ENCODE assay signal across 27 mouse cellular contexts in the genomic region with DNA sequence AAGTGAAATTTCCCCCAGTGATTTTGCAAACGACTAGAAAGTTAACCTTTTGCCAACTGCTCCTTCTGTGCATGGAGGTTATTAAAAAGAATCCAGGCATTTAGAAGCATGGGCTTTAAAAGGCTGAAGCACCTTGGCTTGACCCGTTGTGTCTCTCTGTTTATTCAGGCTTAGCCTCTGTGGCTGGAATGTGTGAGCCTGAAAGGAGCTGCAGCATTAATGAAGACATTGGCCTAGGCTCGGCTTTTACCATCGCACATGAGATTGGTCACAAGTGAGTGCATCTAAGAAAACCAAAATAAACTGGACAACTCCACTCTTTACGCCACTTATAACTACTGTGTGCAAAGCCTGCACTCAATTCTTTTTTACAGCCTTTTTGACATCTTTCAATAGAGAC.
DNase-seq lines count a peak whose midpoint lies in the region; ATAC-seq and TF ChIP-seq lines count a peak whose summit lies in the region.
"Had no signal": no experiment of that assay in that cellular context is flagged by ENCODE, and none has a peak within 500 bp of the region (broad histone marks: within the 10 kb centered on the region; RNA-seq: fewer than 3 reads in every experiment).

No protein-coding gene starts in this region.

- no peaks in the 10 kb centered on the region for H3K27me3 ChIP-seq in kidney, adult 2 months (replicated peaks; ENCODE audit: control insufficient read depth, insufficient read depth, low read length)
- no peaks in the 10 kb centered on the region for H3K27me3 ChIP-seq in embryonic facial prominence, embryonic 10.5 days (replicated peaks; ENCODE audit: low read depth, poor library complexity, severe bottlenecking)
- no peaks in the 10 kb centered on the region for H3K27me3 ChIP-seq in limb, embryonic 13.5 days
- H3K27me3 ChIP-seq: embryonic facial prominence, embryonic 15.5 days; hindbrain, embryonic 15.5 days; intestine, embryonic 15.5 days; midbrain, embryonic 15.5 days; stomach, embryonic 15.5 days had no signal

- 45% methylated on average over 5 of the region's 5 CpGs for WGBS in kidney, adult 2 months
- 53% methylated on average over 5 of the region's 5 CpGs for WGBS in embryonic facial prominence, embryonic 10.5 days
- WGBS in limb, embryonic 13.5 days = 32% methylated on average over 5 of the region's 5 CpGs

- no peak for TF ChIP-seq POLR2A in kidney, adult 2 months (IDR thresholded peaks at IDR 0.05; ENCODE audit: low read depth, low read length)
- TF ChIP-seq POLR2A in brain, embryonic 14.5 days (IDR thresholded peaks at IDR 0.05; ENCODE audit: borderline replicate concordance, extremely low read depth, insufficient read depth, insufficient read length, poor library complexity, severe bottlenecking) = no peak

- no peaks in the 10 kb centered on the region for H3K36me3 ChIP-seq in kidney, adult 2 months (ENCODE audit: control insufficient read depth, insufficient read depth, low read length)
- H3K36me3 ChIP-seq in embryonic facial prominence, embryonic 10.5 days (replicated peaks) = peaks cover 14% of the 10 kb centered on the region
- peaks cover 8% of the 10 kb centered on the region for H3K36me3 ChIP-seq in limb, embryonic 13.5 days
- H3K36me3 ChIP-seq: embryonic facial prominence, embryonic 15.5 days; hindbrain, embryonic 15.5 days; intestine, embryonic 15.5 days; midbrain, embryonic 15.5 days; stomach, embryonic 15.5 days had no signal

- no peak overlapping the region for H3K4me3 ChIP-seq in kidney, adult 2 months (ENCODE audit: insufficient read depth, low read depth, low read length)
- no peak overlapping the region for H3K4me3 ChIP-seq in embryonic facial prominence, embryonic 10.5 days
- H3K4me3 ChIP-seq in limb, embryonic 13.5 days = no peak overlapping the region
- H3K4me3 ChIP-seq: embryonic facial prominence, embryonic 15.5 days; hindbrain, embryonic 15.5 days; intestine, embryonic 15.5 days; midbrain, embryonic 15.5 days; stomach, embryonic 15.5 days had no signal

- no peak overlapping the region for H3K27ac ChIP-seq in kidney, adult 2 months (ENCODE audit: insufficient read depth, low read depth, low read length)
- H3K27ac ChIP-seq in embryonic facial prominence, embryonic 10.5 days (replicated peaks) = no peak overlapping the region
- H3K27ac ChIP-seq in limb, embryonic 13.5 days = 0 out of 2 replicates have a peak overlapping the region, but pooled peaks have one; percentile 22
- H3K27ac ChIP-seq: embryonic facial prominence, embryonic 15.5 days; hindbrain, embryonic 15.5 days; intestine, embryonic 15.5 days; midbrain, embryonic 15.5 days; stomach, embryonic 15.5 days had no signal

- ATAC-seq in limb, embryonic 13.5 days (ENCODE audit: low FRiP score, low read depth) = 0 out of 2 replicates have a peak, but pooled peaks have one; percentile 28
- ATAC-seq: forebrain, embryonic 14.5 days; intestine, embryonic 15.5 days; liver, postnatal 0 days; lung, postnatal 0 days; midbrain, embryonic 15.5 days had no signal

- H3K9ac ChIP-seq in limb, embryonic 13.5 days = no peak overlapping the region
- H3K9ac ChIP-seq: embryonic facial prominence, embryonic 15.5 days; hindbrain, embryonic 15.5 days; intestine, embryonic 15.5 days; liver, postnatal 0 days; midbrain, embryonic 15.5 days; stomach, embryonic 15.5 days had no signal

- no peaks in the 10 kb centered on the region for H3K9me3 ChIP-seq in embryonic facial prominence, embryonic 10.5 days
- H3K9me3 ChIP-seq in limb, embryonic 13.5 days = 0 out of 2 replicates have a peak, but pooled peaks cover 4% of the 10 kb centered on the region
- H3K9me3 ChIP-seq: embryonic facial prominence, embryonic 15.5 days; hindbrain, embryonic 15.5 days; intestine, embryonic 15.5 days; midbrain, embryonic 15.5 days; stomach, embryonic 15.5 days had no signal

- TF ChIP-seq CTCF in kidney, adult 2 months (conservative IDR thresholded peaks at IDR 0.05; ENCODE audit: insufficient read depth, insufficient read length, low read depth, low read length) = no peak
- no peak for TF ChIP-seq CTCF in brain, embryonic 14.5 days (IDR thresholded peaks at IDR 0.05; ENCODE audit: borderline replicate concordance, extremely low read depth, insufficient read depth, insufficient read length)

- DNase-seq in kidney, postnatal 14 days = peak; percentile 7
- DNase-seq in kidney, adult 2 months = no peak
- DNase-seq in brain, embryonic 14.5 days (ENCODE audit: low read depth) = peak; percentile 8
- peak; percentile 15 for DNase-seq in embryonic facial prominence, embryonic 10.5 days (ENCODE audit: low spot score)
- no peak for DNase-seq in adrenal gland, postnatal 14 days
- no peak for DNase-seq in right cerebral cortex, postnatal 10 days (ENCODE audit: low spot score in 2 of 2)
- no peak for DNase-seq in ovary, postnatal 36 days (ENCODE audit: low spot score)
- DNase-seq: adrenal gland, adult 2 months; cerebellum, adult 2 months; cerebellum, postnatal 36 days; gastrocnemius, postnatal 10 days; heart, adult 11 months; kidney, adult 9 months; kidney, postnatal 25 days; liver, postnatal 0 days; right cerebral cortex, adult 18-20 months; thymus, postnatal 36 days had no signal

- H3K4me1 ChIP-seq in kidney, adult 2 months (ENCODE audit: control insufficient read depth, insufficient read depth, low read length) = no peaks in the 10 kb centered on the region
- no peaks in the 10 kb centered on the region for H3K4me1 ChIP-seq in embryonic facial prominence, embryonic 10.5 days
- peaks cover 12% of the 10 kb centered on the region; the same call in 1 of the 2 replicates for H3K4me1 ChIP-seq in limb, embryonic 13.5 days
- H3K4me1 ChIP-seq: embryonic facial prominence, embryonic 15.5 days; hindbrain, embryonic 15.5 days; intestine, embryonic 15.5 days; midbrain, embryonic 15.5 days; stomach, embryonic 15.5 days had no signal

- H3K4me2 ChIP-seq in limb, embryonic 13.5 days (replicated peaks) = no peak overlapping the region; the same call in 1 of the 2 replicates
- H3K4me2 ChIP-seq: embryonic facial prominence, embryonic 15.5 days; heart, embryonic 11.5 days; hindbrain, embryonic 15.5 days; intestine, embryonic 15.5 days; liver, embryonic 11.5 days; midbrain, embryonic 15.5 days; stomach, embryonic 15.5 days had no signal

Comparison
In these comparisons a context has a peak if more than half of its experiments do, and no peak if none do; other contexts are left out.
1. DNase-seq: peak in kidney, postnatal 14 days (single experiment), brain, embryonic 14.5 days (single experiment) and embryonic facial prominence, embryonic 10.5 days (single experiment); none in kidney, adult 2 months (single experiment), adrenal gland, postnatal 14 days (single experiment), right cerebral cortex, postnatal 10 days (0 of 2) and ovary, postnatal 36 days (single experiment).